Mouse (Mus musculus) right cerebral cortex, adult 2 months (tissue): ENCODE results near the gene Slx.
"Not testable (repeated sequence)": the region's sequence is repeated elsewhere in the genome, so short reads cannot be mapped to it uniquely, and the experiment has no call there.

ENCODE experiments used
- DNase-seq, 2 experiments: peaks; one replicate each; pipeline ENCODE4 v3.0.0; 2021 to 2022; ENCODE audit warnings: low spot score in 2 of 2

Slx gene

GRCm38 (mm10) chrX:26545465-26545864 is at the start of gene Slx:
Gene Slx, minus strand, starts transcription at chrX:26545565.
- not testable (repeated sequence) for DNase-seq
